Mouse (Mus musculus): Measurements from ENCODE around the gene Nfxl1. TPM values are rescaled to one million over a fixed set of nuclear protein-coding genes. Genes with fewer than 3 reads are reported as not detected.

The Nfxl1 gene
- polyA plus RNA-seq, 1 experiment from 2014 or later, result 21.8 TPM

- WGBS, result 62% methylated on average over 2 of the region's 2 CpGs
- no peak for ATAC-seq (ENCODE audit: low FRiP score)
- Histone ChIP-seq H3K4me3 (replicated peaks) (no peak overlapping the region), H3K9ac (no peak overlapping the region), H3K4me1 (no peaks in the 10 kb centered on the region), H3K36me3 (replicated peaks) (no peaks in the 10 kb centered on the region), H3K27me3 (no peaks in the 10 kb centered on the region), H3K9me3 (no peaks in the 10 kb centered on the region), H3K27ac (no peak overlapping the region), H3K4me2 (no peak overlapping the region)
Observed at GRCm38 (mm10) chr5:72491232-72491631, 68.3 kb downstream of the Nfxl1 start.

- Histone ChIP-seq H3K9me3 (no peaks in the 10 kb centered on the region), H3K27me3 (no peaks in the 10 kb centered on the region), H3K4me3 (replicated peaks) (no peak overlapping the region), H3K9ac (no peak overlapping the region), H3K4me2 (no peak overlapping the region), H3K4me1 (no peaks in the 10 kb centered on the region), H3K36me3 (replicated peaks) (no peaks in the 10 kb centered on the region), H3K27ac (no peak overlapping the region)
- 39% methylated on average over 7 of the region's 7 CpGs for WGBS
- no peak for ATAC-seq (ENCODE audit: low FRiP score)
Observed at GRCm38 (mm10) chr5:72480456-72480855, 79.0 kb downstream of the Nfxl1 start.

GRCm38 (mm10) chr5:72472317-72473009, 87.0 kb downstream of the Nfxl1 start:
- Histone ChIP-seq H3K4me3 (replicated peaks) (no peak overlapping the region), H3K36me3 (replicated peaks) (no peaks in the 10 kb centered on the region), H3K9ac (no peak overlapping the region), H3K9me3 (no peaks in the 10 kb centered on the region), H3K4me1 (no peaks in the 10 kb centered on the region), H3K27ac (no peak overlapping the region), H3K4me2 (no peak overlapping the region), H3K27me3 (no peaks in the 10 kb centered on the region)
- no peak for ATAC-seq (ENCODE audit: low FRiP score)
- 80% methylated on average over 12 of the region's 12 CpGs for WGBS

GRCm38 (mm10) chr5:72471746-72472145, 87.7 kb downstream of the Nfxl1 start:
- WGBS, result 82% methylated on average over 7 of the region's 7 CpGs
- Histone ChIP-seq H3K4me2 (no peak overlapping the region), H3K9me3 (no peaks in the 10 kb centered on the region), H3K4me1 (no peaks in the 10 kb centered on the region), H3K27ac (no peak overlapping the region), H3K4me3 (replicated peaks) (no peak overlapping the region), H3K9ac (no peak overlapping the region), H3K27me3 (no peaks in the 10 kb centered on the region), H3K36me3 (replicated peaks) (no peaks in the 10 kb centered on the region)
- no peak for ATAC-seq (ENCODE audit: low FRiP score)

GRCm38 (mm10) chr5:72464932-72465331, 94.6 kb downstream of the Nfxl1 start:
- 66% methylated on average over 3 of the region's 3 CpGs for WGBS
- H3K4me1 ChIP-seq, result no peaks in the 10 kb centered on the region
- ATAC-seq (ENCODE audit: low FRiP score), result no peak
- H3K27me3 ChIP-seq, result no peaks in the 10 kb centered on the region
- H3K4me3 ChIP-seq (replicated peaks), result no peak overlapping the region
- H3K9ac ChIP-seq, result no peak overlapping the region
- no peak overlapping the region for H3K27ac ChIP-seq
- H3K4me2 ChIP-seq, result no peak overlapping the region
- H3K9me3 ChIP-seq, result no peaks in the 10 kb centered on the region
- H3K36me3 ChIP-seq (replicated peaks), result no peaks in the 10 kb centered on the region

Other genes starting within 250 kb of the Nfxl1 start
- gene Corin, start 55.2 kb downstream of the Nfxl1 start, polyA plus RNA-seq (2016; fragmentation: Nextera tagmentation; extraction: Ambion mirVana), result 0.62 and 1.0 TPM in 2 replicates
- gene Zar1, start 21.6 kb upstream of the Nfxl1 start, polyA plus RNA-seq (2016; fragmentation: Nextera tagmentation; extraction: Ambion mirVana), result 1.1 and 1.8 TPM in 2 replicates
- gene Gm5868, start 27.9 kb upstream of the Nfxl1 start, polyA plus RNA-seq (2016; fragmentation: Nextera tagmentation; extraction: Ambion mirVana), result 3.2 and 3.5 TPM in 2 replicates
- not detected in 2 replicates for gene Cnga1, start 84.6 kb upstream of the Nfxl1 start, polyA plus RNA-seq (2016; fragmentation: Nextera tagmentation; extraction: Ambion mirVana)
- gene Nipal1, start 88.1 kb upstream of the Nfxl1 start, polyA plus RNA-seq (2016; fragmentation: Nextera tagmentation; extraction: Ambion mirVana), result 0.49 and 0.56 TPM in 2 replicates
- not detected in 2 replicates for gene Txk, start 193.1 kb upstream of the Nfxl1 start, polyA plus RNA-seq (2016; fragmentation: Nextera tagmentation; extraction: Ambion mirVana)

Measured in forebrain, embryonic 12.5 days (tissue).